Mouse (Mus musculus) retina, postnatal 7 days (tissue): Measurements from ENCODE around the gene Rab9.
"Not testable (repeated sequence)": the region's sequence is repeated elsewhere in the genome, so short reads cannot be mapped to it uniquely, and the experiment has no call there.

Experiments used
- DNase-seq: peaks from one replicate; pipeline ENCODE4 v3.0.0-alpha.2; 2012; ENCODE audit warnings: low read depth, low spot score

Gene Rab9

DNA sequence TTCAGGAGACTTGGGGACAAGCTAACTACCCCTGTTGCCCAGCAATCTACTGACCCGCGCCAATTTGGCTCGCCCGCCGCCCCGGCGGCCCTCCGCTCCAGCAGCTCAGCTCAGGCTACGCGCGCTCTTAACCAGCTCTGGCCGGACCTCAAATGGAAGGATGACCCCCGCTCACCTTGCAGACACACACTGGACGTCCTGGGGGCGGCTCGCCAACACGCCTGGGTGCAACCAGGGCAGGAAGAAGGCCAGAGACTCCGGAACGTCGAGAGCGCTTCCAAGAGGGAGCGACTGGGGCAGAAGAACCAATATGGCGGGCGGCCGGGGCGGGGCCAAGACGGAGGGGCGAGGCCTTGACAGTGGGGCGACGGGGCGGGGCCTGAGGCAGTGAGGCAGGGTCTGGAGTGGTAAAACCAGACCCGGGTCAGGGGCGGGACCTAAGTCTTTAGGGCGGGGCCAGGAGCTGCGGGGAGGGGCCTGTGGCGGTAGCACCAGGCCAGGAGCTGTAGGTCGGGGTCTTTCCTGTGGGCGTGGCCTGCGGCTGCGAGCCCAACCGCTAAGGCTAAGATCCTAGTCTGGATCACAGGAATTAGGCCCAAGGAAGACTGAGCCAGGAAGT is at the start of gene Rab9:
Rab9 (minus strand) TSS at position 503 of the 619 bp plus-strand sequence.
- peak; percentile 75 for DNase-seq

GRCm38 (mm10) chrX:166528126-166528525 is 48.5 kb upstream of the Rab9 start:
- DNase-seq = no peak

DNA sequence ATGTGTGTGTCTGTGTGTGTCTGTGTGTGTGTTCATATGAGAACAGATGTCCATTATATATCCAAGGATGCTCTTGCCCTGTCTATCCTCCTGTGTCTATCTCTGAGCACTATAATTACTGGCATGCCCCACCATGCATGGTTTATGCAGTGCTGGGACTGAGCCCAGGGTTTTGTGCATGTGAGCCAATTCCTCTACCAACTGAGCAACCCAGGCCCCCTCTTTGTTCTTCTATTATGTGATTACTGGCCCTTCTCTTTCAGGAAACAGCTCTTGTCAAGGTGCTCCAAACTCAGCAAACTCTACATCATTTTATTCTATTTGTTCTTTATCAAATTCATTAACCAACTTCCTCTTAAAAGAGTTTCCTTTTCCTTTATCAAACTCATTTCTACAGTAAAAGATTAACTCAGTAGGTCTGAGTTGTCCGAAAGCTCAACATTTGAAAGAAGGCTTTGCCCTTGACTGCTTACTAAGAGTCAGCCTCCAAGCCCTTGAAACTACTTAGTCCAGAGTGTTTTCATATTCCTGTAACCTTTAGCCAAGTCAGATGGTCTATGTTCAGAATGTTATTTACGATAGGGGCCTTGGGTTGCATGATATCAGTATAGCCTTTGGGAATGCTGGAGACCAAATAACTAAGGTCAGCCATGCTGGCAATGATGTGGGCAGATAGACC is 46.1 kb upstream of the Rab9 start:
- no peak for DNase-seq

DNA sequence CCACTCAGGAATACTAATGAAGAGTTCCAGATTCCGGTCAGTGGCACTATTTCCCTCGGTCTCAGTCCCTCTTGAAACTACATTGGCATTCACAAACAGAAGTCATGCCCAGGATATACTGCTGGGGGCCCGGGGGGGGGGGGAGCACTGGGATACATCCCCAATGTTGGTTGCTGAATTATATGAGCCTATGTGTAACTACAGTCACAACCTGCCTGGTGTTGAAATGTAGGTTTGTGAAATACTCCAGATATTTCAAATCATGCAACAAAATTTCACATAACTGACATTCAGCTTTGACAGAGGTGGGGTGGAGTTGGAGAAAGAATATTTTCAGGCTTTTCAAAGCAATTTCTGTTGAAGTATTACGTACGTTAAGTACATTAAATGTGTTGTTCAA is 41.1 kb upstream of the Rab9 start:
- DNase-seq = no peak

- DNase-seq = no peak
Observed at GRCm38 (mm10) chrX:166518345-166518744, 38.7 kb upstream of the Rab9 start, which contains the start of gene Tceanc. Tceanc (minus strand) TSS chrX:166518567.

GRCm38 (mm10) chrX:166516631-166517030 is 37.0 kb upstream of the Rab9 start:
- no peak for DNase-seq

GRCm38 (mm10) chrX:166515923-166516322 is 36.3 kb upstream of the Rab9 start:
- DNase-seq = no peak

GRCm38 (mm10) chrX:166514035-166514434 is 34.4 kb upstream of the Rab9 start:
- not testable (repeated sequence) for DNase-seq

DNA sequence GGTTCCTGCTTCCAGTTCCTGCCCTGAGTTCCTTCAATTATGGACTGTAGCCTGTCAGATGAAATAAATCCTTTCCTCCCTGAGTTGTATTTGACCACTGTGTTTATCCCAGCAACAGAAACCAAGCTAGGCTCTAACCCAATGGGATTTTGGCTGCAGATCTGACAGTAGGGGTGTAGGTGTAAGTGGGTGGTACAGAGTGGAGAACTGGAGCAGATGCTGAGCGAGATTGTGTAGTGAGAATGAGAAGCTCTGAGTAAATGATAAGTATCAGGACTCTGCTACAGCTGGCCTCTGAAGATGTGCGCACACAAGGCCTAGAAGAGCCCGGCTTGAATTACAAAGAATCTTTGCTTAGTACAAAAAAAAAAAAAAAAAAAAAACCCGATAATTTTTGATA is 32.4 kb upstream of the Rab9 start:
- DNase-seq = no peak

DNA sequence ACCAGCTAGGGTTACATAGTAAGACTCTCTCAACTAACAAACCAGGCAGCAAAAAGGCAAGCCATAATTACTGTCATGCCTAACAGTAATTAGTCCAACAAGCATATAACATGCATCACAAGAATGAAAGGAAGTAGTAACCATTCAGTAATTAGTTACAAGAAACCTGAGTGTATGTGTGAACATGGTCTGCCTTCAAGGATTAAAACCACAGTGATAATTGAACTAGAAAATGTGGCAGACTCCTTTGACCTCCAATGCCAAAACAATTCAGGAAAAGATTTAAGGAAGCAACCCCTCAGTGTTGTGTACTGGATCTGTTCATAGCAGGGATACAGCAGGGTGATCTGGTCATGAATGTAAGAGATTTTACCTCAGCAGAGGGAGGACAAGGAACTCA is 31.4 kb upstream of the Rab9 start:
- no peak for DNase-seq

- peak; percentile 88 for DNase-seq
Observed at GRCm38 (mm10) chrX:166509761-166510738, 30.4 kb upstream of the Rab9 start.

GRCm38 (mm10) chrX:166504421-166504820 is 24.8 kb upstream of the Rab9 start:
- no peak for DNase-seq

GRCm38 (mm10) chrX:166499496-166500190 is 20.0 kb upstream of the Rab9 start:
- DNase-seq = no peak

DNA sequence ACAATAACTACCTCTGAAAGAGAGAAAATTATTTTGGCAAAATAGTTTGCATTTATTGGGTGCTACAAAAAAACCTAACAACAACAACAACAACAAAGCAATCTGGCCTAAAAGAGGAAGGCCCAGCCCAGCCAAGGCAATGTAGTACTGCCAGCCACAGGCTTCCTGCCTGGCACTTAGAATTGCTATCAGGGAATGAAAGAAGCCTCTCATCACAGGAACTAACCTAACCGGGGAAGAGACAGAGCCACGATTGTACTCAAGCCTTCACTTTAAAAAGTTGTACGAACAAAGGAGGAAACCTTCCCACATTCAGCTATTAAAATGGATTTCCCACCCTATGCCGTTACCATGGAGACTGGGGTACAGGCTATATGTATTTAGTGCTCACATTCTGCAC is 18.1 kb upstream of the Rab9 start:
- DNase-seq = no peak

- no peak for DNase-seq
Observed at GRCm38 (mm10) chrX:166495052-166495451, 15.4 kb upstream of the Rab9 start.

- no peak for DNase-seq
Observed at GRCm38 (mm10) chrX:166478631-166479364, 869 bp downstream of the Rab9 start.

DNA sequence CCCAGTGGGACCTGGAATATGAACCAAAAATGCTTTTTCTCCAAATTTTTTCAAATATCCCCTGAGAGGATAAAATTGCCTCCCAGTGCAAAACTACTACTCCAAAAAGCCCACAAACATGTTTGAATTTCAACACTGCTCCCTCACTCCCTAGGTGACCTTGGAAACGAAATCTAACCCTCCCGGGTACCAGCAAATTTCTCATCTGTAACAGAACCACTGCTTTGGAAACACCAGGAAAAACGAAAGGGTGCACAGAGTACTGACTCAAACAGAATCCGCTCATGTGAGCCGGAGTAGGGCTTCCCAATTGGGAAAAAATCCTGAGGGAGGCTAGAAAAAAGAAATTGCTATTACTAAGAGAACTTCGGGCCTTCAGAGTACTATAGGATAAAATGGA is 2.3 kb downstream of the Rab9 start:
- DNase-seq = no peak

DNA sequence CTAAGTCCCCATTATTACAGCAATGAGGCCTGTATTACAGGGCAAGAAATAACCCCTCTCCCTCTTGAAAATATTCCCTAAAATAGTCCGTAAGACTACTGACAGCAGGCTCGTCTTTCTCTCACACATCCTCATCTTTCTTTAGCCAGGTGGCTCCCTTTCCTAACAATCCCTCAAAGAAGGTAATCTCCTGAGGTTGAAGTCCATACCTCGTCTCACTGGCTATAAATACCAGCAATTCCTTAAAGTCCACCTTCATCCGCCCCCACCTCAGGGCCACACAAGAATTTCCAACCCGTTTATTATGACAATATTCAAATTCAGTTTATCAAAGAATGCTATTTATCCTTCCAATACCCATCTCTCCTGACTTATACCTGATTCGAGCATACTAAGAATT is 7.1 kb downstream of the Rab9 start:
- no peak for DNase-seq

DNA sequence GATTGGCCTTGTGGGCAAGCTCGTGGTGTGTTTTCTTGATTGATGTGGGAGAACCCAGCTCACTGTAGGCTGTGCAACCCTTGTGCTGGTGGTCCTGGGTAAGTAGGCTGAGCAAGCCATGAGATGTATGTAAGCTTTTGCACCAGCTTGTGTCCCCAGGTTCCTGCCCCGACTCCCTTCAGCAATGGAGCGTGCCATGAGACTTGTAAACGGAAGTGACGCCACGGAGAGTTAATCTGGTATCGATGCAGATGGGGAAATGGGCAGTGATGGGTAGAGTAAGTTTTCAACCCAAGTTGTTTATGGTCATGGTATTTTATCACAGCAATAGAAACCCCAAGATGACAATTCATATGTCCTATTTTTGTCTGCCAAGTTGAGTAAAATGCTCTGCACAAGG is 11.3 kb downstream of the Rab9 start:
- no peak for DNase-seq

GRCm38 (mm10) chrX:166455525-166455924 is 24.1 kb downstream of the Rab9 start:
- no peak for DNase-seq

- no peak for DNase-seq
Observed at GRCm38 (mm10) chrX:166454331-166454730, 25.3 kb downstream of the Rab9 start.
